Mouse (Mus musculus) left cerebral cortex, postnatal 25 days (tissue): ENCODE measurements around the gene Pam. TPM values are rescaled to one million over a fixed set of nuclear protein-coding genes. Genes with fewer than 3 reads are reported as not detected.
A peak's percentile ranks its signal among the peaks of the same experiment; 100 is the strongest.
"Not testable (repeated sequence)": the region's sequence is repeated elsewhere in the genome, so short reads cannot be mapped to it uniquely, and the experiment has no call there.

ENCODE experiments used
- DNase-seq, 2 experiments: peaks; one replicate each; pipeline ENCODE4 v3.0.0; 2022; ENCODE audit warnings: low spot score in 2 of 2, mixed read lengths in 1 of 2
- intact Hi-C: fragments of 180-260 bp; cut with DNase I; formaldehyde crosslinking; loops from one replicate; pipeline ENCODE4 v1.15.1; 2025
- total RNA-seq, 2 experiments: library from RNA; stranded (reverse); gene quantifications; 2 replicates each; pipeline ENCODE4 v1.2.3; 2021

Pam gene
- total RNA-seq, 2 experiments from 2014 or later: 239 to 271 TPM

DNA sequence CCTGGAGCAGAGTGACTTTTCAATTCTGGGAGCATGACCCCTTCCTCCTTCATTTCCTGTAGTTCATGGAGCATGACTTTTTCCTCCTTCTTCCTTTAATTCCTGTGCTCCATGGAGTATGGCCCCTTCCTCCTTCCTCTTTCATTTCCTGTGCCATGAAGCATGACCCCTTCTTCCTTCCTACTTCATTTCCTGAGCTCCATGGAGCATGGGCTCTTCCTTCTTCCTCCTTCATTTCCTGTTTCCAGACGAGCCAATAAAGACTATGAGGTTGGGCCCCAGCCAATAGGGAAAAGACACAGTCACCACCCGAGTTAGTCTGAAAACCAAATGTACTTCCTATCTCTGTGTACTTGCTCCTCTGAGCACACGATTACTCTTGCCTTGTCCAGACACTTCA lies 103.5 kb downstream of the Pam start:
- intact Hi-C loops: no loop called here
- no peak for DNase-seq

DNA sequence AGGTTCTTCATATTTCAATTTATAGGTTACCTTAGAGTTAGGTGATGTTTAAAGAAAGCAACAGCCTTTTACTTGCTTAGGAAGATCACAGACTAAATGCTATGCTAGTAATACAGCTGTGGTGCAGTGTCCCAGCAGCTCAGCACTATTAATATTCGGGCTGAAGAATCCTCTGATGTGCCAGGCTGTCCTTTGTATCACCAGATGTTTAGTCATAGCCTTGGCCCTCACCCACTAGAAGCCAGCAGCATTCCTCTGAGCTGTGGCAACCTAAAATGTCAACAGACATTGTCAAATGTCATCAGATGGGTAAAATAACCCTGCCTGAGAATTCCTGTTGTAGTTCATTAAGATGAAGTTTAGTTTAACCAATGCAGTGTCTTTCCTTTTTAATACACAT lies 112.3 kb downstream of the Pam start:
- no peak for DNase-seq
- intact Hi-C loops: no loop called here

DNA sequence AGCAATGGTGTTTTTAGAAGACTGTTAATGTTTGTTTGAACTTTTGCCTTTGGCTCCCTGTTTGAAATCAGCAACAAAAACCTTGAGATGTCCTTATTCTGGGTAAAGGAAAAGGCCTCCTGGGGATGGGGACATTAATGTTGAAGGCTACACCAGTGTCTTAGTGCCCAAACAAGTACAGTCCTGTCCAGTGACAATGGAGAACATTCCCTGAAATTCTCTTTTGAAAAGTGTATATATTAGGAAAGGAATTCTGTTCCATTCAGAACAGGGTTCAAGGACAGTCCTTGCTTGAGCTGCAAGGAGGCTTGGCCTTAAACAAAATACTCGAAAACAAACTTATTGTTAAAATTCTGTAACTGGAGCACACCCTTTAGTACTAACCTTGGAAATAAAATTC lies 116.0 kb downstream of the Pam start:
- intact Hi-C loops: loop anchor here (5.0 kb wide), 1 partner anchor 118 kb away; the partner anchor contains the start of gene Pam
- DNase-seq: no peak

DNA sequence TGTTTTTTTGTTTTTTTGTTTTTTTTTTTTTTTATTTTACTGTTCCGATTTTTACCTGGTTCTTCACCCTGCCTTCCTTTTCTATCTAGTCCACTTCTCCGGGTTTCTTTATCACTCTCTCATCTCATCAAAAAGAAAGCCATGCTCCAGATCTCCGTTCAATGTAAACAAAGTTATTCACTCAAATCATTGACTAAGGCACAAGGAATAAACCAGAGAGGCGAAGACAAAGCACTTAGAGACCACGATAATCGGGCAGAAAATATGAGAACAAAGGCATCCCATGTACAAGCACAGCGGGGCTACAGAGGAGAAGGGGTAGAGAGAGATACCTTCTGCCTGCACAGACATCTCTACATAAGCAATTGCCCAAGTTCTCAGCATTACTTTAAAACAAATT lies 117.9 kb downstream of the Pam start:
- no peak for DNase-seq
- intact Hi-C loops: loop anchor here (5.0 kb wide), 1 partner anchor 120 kb away; the partner anchor contains the start of gene Pam

DNA sequence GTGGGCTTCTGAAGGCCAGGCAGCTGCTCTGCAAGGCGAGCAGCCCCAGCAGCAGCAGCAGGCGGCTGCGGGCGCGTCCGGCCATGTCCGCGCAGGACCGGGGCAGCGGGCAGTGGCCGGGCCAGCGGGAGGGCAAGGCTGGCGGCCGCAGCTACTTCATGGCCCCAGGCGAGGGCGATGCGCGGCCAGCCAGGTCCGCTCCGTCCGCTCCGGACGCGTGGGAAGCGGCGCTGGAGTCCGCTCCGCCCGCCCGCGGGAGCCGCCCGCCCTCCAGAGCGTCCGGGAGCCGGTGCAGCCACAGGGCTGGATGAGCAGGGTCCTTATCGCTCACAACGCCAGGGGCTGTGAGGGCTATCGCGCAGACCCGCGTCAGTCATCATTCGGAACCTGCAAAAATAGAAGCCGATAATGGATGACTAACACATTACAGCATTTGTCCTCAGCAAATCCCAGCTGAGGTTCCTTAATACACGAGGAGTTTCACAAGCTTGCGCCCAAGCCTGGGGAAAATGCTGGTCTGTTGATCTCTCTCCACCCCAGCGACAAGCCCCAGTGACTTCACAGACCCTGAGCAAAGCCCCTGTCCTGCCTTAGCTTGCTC lies 118.5 kb downstream of the Pam start:
- intact Hi-C loops: loop anchor here (5.0 kb wide), 1 partner anchor 120 kb away; the partner anchor contains the start of gene Pam
- DNase-seq: peak; percentile 70 to 75

DNA sequence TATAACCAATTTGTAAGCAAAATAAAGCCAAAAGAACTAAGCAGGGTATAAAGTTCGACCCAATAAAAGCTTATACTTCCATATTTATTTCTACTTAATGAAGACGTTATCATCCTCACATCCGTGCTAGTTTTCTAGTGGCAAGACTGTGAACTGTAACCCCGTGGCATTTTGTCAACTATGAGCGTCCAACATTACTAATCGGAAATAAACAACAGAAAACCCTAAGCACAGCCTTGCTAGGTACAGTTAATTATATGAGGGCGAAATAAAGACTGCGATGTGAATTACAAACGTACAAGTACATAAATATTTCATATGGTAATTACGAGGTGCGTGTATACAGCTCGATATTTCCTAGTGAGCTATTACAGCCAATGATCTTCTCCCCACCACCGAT lies 119.4 kb downstream of the Pam start:
- intact Hi-C loops: loop anchor here (5.0 kb wide), 1 partner anchor 121 kb away; the partner anchor contains the start of gene Pam
- no peak for DNase-seq

DNA sequence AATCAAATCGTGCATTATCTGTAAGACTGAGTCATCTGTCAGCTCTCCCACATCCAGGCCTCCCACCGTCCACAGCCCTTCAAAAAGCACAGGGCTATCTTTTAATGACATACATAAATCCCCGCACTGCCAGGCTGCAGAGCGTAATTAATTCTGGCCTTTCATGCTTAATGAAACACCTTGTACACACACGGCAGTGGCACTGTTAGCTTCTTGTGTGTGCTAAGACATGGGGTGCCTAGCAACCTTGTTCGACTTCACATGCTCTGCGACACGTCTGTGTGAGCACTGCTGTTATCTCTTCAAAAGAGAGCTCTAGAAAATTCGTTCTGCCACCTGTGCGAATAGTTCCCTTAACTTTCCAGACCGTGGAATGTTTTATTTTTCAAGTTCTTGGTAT lies 120.5 kb downstream of the Pam start:
- intact Hi-C loops: loop anchor here (5.0 kb wide), 1 partner anchor 122 kb away; the partner anchor contains the start of gene Pam
- DNase-seq: no peak

DNA sequence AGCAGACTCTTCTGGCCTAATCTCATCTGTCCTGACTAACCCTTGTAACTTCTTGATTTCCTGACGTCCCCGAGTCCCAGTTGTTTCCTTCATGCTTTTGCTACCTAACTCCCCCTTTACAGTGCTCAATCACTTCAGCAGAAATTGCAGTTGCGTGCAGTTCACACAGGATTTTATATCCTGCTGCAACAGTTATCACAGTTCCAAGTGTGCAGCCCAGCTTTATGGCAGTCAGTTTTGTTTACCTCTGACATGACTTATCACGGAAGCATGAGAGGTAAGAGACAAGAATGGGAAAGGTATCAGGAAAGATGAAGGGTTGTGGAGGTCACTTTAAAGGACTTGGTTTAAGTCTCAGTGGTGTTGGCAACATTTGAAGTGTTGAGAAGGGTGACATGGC lies 125.7 kb downstream of the Pam start:
- DNase-seq: no peak
- intact Hi-C loops: no loop called here

DNA sequence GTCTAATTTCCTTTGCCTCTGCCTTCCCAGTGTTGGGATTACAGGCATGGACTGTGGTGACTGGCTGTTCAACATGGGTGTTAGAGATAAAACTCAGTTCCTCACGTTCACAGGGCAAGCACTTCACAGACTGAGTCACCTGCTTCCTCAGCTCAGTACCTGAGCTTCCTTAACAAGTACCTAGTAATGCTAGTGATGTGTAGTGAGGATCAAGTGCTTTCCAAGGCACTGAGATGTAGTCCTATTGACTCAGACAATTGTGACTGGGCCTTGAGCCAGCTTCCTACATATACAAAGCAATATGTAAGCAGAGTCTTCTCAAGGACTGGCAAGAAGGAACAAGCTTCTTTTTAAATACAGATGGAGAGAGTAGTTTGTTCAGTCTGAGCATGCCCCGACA lies 131.7 kb downstream of the Pam start:
- intact Hi-C loops: loop anchor here (5.0 kb wide), 1 partner anchor 101 kb away; no protein-coding TSS in a partner anchor
- peak in 1 of 2 experiments; percentile 77 for DNase-seq

DNA sequence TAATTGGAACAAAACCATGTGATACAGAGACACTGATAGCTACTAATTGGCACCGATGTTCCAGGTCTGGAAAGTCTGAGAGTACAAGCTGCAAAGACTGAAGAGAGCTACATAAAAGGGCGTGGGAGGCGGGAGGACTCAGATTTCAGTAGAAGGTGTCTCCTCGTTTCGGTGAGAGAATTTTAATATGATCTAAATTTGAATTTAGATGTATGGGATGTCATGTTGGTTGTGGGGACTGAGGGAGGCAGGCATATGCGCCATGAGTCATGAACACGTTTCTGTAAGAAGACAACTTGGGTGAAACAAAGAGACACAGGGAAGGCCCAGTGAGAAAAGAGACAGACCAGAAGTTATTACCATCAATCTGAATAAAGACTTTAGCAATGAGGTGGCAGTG lies 133.3 kb downstream of the Pam start:
- DNase-seq: peak; percentile 57 to 94
- intact Hi-C loops: loop anchor here (5.0 kb wide), 1 partner anchor 100 kb away; no protein-coding TSS in a partner anchor

DNA sequence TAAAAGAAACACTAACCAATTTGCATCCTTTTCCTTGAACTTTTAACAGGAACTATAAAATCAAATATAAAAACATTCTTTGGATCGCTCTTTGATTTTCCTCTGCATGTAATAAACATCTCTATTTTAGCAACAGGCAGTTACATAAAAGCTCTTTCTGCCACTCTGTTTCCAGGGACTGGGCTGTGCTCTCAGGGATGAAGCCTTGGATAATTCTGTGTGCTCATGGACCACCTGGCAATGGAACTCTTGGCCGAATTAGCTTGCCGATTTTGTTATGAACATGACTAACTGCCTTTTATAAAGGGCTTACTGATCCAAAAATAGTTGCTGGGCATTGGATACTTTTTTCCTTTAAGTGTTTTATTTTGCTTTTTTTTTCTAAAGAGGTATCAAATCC lies 134.8 kb downstream of the Pam start:
- no peak for DNase-seq
- intact Hi-C loops: loop anchor here (5.0 kb wide), 1 partner anchor 98 kb away; no protein-coding TSS in a partner anchor

DNA sequence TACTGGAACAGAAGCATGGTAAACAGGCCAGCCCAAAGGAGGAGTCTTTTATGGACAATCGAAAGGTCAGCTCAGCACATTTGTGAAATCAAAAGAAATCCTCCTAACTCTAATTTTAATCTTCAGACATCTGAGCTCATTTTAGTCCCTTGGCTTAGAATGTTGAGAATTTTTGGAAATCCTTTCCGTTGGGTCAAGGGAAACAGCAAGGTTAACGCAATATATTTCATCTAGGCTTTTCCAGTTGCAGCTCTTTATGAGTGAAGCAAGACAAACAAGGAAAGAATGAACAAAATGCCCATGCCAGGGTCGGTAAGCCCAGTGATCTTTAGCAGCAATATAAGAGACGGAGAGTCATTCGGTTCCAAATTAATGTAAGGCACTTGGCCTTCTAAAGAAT lies 135.3 kb downstream of the Pam start:
- intact Hi-C loops: loop anchor here (5.0 kb wide), 1 partner anchor 98 kb away; no protein-coding TSS in a partner anchor
- no peak for DNase-seq

DNA sequence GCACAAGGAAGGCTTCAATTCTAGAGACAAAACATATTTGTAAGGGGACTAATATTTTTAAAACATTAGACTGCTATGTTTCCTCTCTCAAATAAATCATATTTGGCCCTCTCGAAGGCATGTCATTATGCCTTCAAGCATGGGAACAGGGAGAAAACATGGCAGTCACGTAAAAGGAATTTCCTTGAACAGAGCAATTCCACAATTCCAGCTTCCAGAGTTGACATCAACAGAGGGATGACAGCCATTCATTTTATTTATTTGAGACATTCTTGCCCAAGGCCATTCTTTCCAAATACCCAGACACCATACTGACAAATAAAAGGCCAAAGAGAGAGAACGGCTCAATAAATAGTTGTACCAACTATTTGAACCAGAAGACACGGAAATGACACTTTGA lies 136.7 kb downstream of the Pam start:
- DNase-seq: no peak
- intact Hi-C loops: no loop called here

DNA sequence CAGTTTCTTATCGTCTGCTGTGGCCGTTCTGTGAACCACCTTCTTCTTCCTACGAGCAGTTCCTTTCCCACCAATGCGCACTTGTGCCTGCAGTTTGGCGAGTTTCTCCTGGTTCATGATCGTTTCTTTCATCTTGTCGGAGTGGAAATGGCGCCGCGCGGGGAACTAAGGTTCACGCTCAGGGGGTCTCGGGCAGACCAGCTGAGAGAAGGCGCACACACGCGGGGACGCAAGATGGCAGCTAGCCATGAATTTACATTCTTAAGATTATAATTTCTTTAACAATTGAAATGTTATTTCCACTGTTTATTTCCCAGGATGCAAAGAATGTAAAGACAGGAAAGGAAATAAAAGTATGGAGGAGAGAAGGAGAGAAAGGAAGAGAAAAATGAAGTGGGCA lies 146.2 kb downstream of the Pam start:
- intact Hi-C loops, DNase-seq: not testable (repeated sequence)

DNA sequence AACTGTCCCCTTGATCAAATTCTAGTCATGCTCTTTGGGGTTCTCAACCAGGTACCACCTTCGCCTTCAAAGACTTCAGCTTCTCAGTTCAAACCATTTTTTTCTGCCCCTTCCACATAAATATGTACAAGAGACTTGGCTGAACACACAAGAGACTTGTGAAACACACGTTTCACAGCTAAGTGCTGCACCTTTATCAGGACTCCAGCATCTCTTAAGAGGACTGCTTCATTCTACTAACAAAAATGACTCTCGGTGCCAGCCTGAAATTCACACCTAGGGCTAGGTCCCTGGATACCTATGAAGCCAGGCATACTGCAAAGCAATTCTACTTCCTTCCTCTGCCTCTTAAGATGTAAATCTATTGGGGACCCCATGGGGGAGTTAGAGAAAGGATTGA lies 148.3 kb downstream of the Pam start:
- no peak for DNase-seq
- intact Hi-C loops: no loop called here

DNA sequence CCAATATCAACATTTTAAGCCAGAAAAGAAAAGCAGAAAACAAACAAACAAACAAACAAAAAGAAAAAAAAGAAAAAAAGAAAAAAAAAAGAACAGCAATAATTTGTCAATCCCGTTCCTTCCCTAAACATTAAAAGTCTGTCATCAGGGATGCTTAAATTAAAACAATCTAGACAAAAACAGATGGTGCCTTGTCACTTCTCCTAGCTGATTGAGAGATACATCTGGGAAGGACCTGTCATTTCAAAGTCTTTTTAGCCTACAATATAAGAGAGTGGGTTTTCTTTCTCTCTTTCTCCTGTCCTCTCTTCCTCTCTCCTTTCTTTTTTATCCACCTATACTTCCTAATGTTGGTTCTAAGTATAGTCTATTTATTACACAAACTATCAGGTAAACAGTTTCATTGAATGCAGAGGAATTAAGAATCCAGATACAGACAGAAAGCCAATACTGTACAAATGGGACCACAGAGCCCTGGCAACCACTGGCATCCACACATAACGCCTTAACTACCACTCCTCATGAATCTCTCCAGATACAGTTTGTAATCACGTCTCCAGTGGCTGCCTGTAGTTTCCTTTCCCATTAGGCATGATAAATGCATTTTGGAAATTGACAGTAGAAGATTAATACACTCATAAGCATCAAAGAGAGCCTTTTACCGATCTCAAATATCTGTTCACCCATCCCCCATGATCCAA lies 151.4 kb downstream of the Pam start:
- no peak for DNase-seq
- intact Hi-C loops: no loop called here

DNA sequence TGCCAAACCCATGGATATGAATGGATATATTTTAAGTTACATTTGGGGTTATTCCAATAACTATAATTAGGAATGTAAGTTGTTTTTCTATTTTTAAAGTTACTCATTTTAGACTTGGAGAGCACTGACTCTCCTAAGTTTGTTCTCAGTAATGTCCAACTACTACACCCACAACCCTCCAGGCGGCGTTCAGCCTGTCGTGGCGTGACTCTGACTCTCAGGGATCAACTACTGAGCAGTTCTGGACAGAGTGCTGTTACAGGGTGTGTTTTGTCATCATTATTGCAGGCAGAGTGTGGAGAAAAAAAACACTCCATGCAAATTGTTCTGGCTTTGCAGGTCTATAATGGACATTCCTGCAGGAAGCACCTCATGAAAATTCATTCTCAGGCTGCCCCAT lies 152.0 kb downstream of the Pam start:
- DNase-seq: no peak
- intact Hi-C loops: no loop called here

DNA sequence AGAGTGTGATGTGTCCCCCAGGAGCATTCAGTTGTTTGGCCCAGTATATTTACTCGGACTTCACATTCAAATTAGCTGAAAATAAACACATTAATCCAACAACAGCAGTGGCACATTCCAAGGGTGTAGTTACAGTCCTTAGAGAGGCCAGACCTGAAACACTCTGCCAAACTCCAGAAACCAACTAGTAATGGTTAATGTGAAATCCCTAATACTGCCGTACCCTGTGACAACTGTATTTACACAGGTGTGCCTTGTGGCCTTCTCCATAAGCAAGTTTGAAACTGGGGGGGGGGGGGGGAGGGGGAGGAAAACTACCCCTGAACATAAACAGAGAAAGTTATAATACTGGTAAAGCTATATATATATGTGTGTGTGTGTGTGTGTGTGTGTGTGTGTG lies 152.5 kb downstream of the Pam start:
- intact Hi-C loops: no loop called here
- no peak for DNase-seq

DNA sequence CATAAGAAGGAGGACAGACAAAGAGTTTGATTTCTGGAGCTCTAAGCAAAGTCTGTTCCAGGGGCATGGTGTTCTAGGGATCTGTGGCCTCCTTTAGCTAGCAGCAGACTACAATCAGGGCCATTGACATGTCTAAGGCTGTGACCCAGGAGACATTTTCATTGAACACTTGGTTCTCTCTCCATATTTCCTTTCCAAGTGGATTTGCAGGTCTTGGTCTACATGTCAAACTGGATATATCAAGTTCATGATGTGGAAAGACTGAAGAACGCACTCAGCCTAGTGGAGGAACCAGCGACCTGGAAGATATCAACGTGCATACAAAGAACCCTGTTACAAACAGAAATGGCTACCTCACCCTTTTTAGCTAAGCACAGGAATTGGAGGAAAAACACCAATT lies 156.9 kb downstream of the Pam start:
- DNase-seq: no peak
- intact Hi-C loops: no loop called here

DNA sequence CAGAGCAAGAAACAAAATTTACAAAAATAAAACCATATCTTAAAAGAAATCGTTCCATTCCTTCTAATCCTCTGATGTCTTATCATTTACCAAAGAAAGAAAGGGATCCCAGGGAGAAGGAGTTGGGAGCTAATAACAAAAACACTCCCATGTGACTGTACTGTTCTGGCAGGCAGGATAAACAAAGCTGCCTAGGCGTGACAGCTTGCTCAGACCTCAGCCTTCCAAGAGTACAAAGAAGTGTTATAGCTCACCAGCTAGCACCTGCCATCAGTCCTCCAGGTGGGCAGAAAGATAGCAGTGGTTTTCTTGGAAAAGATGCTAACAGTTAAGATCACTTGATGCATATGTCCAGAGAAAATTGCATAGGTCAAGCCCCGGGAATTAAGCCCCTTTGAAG lies 157.4 kb downstream of the Pam start:
- intact Hi-C loops: no loop called here
- DNase-seq: no peak

DNA sequence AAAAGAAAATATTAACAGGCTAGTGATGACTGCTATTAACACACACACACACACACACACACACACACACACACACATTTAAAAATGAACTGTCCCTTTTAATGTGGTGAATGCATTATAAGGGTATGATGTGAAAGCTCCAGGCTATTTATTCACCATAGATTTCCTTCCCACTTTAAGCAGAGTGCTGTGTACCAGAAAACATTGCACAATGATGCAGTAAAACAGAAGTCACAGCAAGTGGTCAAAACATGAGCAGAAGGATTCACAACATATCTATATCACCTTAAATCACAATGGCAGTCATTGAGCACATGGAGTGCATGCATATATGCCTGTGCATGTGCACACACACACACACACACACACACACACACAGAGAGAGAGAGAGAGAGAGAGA lies 160.5 kb downstream of the Pam start:
- intact Hi-C loops: no loop called here
- no peak for DNase-seq
